Mouse (Mus musculus) adrenal gland, postnatal 10 days (tissue): ENCODE measurements at regions not wholly inside any gene's neighbourhood (a gene's known extent, or its start where the extent isn't known, plus 50 kb on each side); places are given as distances from the start of the nearest gene placed in this dataset.
A peak's percentile ranks its signal among the peaks of the same experiment; 100 is the strongest.

Experiments
- DNase-seq: peaks from one replicate; pipeline ENCODE4 v3.0.0; 2021; ENCODE audit warnings: mixed read lengths

DNA sequence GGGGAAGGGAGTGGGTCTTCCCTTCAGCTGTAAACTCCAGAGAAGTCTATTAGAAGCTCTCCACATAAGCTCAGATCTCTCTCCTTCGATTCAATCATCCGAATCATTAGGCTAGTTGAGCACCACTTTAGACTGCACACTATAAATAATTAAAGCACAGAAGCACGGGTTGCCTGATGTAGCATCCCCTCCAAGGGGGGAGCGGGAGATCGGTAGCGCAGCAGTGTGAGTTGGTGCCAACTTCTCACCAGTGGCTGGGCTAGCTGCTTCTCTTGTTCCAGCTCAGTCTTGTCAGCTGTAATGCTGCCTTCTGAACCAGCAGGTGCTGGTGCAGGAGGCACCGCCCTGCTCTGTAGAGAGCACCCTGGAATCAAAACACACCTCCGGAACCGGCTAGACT lies 78.6 kb downstream of the A830031A19Rik start:
- no peak for DNase-seq

DNA sequence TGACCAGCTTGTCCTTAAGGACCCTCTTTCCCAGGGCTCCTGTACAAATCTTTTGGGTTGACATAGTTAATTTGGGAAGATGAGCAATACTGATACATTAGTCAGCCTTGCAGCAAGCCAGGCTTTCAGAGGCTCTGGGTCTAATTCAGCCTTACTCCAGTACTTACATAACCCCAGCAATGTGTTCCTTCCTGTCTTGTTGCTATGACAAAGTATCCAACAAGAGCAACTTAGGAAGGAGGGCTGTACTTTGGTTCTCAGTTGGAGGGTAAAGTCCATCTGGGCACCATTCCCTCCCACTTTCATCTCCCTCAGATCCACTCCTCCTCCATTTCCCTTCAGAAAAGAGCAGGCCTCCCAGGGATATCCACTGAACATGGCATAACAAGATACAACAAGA lies 80.7 kb downstream of the A830031A19Rik start:
- no peak for DNase-seq

DNA sequence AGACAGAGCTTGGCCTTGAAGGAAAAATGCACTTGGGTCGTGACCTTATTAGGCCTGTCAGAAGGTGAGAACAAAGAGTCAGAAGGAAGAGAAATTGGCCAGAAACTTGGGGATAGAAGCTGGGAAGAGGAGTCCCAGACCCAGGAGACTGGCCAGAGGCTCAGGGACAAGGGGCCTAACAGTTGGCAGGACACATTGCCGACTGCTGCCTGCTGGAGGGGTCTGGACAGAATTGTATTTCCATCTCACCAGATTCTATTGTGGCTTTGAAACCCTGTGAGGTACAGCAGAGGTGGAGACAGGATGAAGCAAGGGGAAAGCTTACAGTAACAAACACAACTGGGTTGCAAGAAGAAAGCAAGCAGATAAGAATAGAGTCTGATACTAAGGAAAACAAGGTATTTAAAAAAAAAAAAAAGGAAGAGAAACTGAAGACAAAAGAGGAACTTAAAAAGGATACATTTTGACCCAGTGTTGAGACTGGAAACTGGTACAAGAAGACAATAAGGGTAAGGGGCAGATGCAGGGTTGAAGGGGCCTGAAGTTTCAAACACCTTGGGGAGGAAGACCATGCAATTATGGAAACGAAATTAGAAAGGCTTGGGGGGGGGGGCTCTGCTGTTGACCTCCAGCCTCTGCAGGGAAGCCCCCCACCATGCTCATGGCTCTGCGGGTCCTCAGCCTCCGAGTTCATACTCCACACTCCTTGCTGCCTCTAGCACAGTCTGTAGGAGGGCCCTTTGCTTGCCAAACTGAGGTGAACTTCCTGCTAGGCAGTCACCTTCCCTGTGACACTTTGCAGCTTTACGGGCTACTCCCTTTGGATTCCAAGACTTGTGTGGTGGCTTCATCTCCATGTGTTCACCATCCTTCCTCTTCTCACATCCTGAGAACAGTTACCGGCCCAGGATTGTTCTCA lies 87.1 kb downstream of the A830031A19Rik start:
- DNase-seq = no peak

DNA sequence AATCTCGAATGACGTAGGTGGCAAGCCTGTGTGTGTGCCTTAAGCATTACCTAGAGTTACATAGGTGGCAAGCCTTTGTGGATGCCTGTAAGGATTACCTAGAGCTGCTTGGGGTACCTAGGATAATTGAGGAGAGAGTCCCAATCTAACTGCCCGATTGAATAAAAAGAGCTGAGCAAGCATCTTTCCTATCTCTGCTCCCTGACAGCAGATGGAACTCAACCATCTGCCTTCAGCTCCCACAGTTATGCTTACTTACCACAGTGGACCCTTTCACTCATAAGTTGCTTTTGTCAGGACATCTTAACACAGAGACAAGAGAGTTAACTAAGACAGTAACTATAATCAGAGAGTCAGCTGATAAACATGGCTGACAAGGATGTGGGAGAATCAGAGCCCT lies 89.6 kb downstream of the A830031A19Rik start:
- DNase-seq = no peak

DNA sequence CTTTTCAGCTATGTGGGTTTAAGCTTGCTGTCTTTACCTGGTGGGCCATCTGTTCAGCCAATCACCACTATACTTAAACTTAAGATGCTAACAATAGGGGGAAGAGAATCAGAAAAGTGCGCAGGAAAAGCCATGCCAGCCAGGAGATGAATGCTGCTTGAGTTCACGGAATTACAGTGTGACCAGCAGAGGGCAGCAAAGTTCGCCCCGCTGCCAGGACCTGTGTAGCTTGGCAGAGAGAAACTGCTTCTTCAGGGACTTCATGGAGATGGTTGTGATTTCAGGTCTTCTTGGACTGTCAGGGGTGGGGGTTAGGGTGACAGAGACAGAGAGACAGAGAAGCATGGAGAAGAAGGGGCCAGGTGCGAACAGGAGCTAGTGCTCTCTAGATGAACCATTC lies 84.3 kb upstream of the Papolg start:
- DNase-seq = peak; percentile 80

DNA sequence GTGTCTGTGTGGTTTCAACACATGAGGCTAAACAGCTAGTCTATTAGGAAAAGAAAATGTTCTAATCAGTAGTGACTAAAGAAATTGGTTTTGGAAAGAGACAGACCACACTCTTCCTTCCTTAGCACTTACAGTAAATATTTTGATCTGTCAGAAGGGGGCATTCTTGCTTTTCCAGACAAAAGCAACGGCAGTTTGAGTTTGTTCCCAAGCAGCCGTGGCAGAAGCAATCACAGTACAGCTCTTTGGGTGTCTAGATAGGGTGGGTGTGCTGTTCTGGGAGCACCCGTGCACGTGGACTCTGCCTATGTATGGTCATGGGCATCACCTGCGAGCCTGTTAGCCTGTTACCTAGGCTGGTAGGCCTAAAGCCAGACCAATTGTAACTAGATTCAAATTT lies 83.2 kb upstream of the Papolg start:
- no peak for DNase-seq

DNA sequence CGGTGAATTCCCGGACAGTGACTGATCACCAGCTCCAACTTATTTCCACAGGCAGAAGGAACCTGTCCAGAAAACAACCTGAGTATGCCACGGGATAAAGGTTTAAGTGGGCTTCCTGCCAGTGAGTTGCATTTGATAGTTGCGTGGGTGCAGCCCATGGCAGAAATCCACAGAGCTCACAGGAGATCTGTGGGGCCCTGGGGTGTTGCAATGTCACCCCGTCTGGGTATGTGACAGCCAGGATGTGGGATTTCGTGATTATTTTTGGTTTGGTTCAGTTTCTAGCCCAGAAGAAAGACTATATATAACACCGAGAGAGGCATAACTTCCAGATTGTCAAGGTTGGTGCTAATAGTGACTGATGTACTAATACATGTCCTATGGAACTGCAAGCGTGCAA lies 82.0 kb upstream of the Papolg start:
- DNase-seq = no peak

DNA sequence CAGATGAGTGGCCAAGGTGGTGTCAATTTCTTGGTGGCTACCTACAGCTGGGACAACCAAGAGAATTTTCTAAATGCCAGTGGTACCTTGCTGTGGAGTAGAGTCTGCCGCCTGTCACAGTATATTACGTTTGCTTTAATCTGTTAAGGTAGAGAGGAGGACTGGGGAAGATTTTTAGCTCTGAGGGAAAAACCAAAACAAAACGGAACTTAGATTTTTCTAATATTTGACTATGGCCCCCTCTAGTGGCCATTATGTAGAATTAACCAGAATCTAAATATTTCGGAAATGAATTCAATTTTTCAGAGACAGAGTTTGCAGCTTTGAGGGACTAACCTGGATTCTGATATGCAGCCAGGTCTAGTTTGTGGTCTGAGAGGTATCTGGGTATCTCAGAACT lies 59.3 kb upstream of the Papolg start:
- DNase-seq = no peak

DNA sequence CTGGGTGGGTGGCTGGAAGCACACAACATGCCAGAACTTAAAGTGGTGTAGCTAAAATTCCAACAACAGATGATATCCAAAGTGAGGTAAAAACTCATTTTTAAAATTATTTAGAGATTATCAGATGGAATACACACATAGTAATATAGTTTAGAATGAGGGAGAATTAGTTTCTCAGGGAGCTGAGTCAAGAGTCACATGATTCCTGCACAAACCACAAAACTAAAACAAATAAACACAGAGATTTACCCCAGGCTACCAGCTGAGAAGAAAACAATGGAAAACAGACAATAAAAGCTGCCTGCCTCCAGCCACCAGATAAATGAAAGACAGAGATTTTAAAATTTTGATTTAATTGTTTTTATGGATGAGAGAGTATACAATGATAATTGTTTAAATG lies 50.9 kb upstream of the Papolg start:
- no peak for DNase-seq
